ENCODE assay signal across 28 mouse cellular contexts in the genomic region with DNA sequence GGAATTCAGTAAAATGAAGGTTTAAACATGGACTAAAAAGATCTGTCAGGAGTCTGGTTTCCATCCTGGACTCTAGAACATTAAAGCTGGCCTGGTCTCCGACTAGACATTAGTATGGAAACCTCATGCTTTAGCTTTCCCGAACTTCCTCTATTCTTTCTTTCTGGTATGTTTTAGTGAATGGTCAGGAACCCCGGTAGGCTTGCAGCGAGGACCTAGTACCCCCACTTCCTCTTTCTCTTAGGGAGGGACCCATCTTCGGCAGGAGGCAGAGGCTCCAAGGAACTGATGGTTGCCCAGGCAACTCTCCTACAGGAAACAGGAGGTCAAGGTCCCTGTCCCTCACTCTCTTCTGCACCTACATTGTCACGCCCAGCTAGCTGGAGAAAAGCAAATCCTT. TPM values are rescaled to one million over a fixed set of nuclear protein-coding genes. Genes with fewer than 3 reads are reported as not detected.
DNase-seq lines count a peak whose midpoint lies in the region; ATAC-seq and TF ChIP-seq lines count a peak whose summit lies in the region.
"Had no signal": no experiment of that assay in that cellular context is flagged by ENCODE, and none has a peak within 500 bp of the region (broad histone marks: within the 10 kb centered on the region; RNA-seq: fewer than 3 reads in every experiment).

No protein-coding gene starts in this region.

- no peaks in the 10 kb centered on the region; the same call in 1 of the 2 replicates for H3K79me2 ChIP-seq in heart, adult 2 months (replicated peaks; ENCODE audit: control insufficient read depth, insufficient read depth, low read length)
- no peaks in the 10 kb centered on the region for H3K79me2 ChIP-seq in MEL (ENCODE audit: control insufficient read depth, insufficient read depth, low read length, poor library complexity)

- H3K27me3 ChIP-seq in heart, adult 2 months (ENCODE audit: control insufficient read depth, insufficient read depth, low read length): no peaks in the 10 kb centered on the region
- H3K27me3 ChIP-seq in MEL (ENCODE audit: control insufficient read depth in 1 of 2, insufficient read depth in 2 of 2, low read length in 2 of 2): no peaks in the 10 kb centered on the region
- H3K27me3 ChIP-seq: embryonic facial prominence, embryonic 15.5 days; forebrain, embryonic 12.5 days; heart, embryonic 12.5 days; limb, embryonic 13.5 days; lung, embryonic 15.5 days; Patski had no signal

- peaks cover 2% of the 10 kb centered on the region for H3K4me1 ChIP-seq in heart, adult 2 months (ENCODE audit: control insufficient read depth, insufficient read depth, low read length)
- peaks cover 0 to 12% of the 10 kb centered on the region in 2 experiments; a peak in 2 of 4 replicates for H3K4me1 ChIP-seq in MEL (ENCODE audit: control insufficient read depth in 1 of 2, insufficient read depth in 2 of 2, low read length in 2 of 2)
- H3K4me1 ChIP-seq: forebrain, embryonic 12.5 days had no signal

- peak; percentile 9 to 15; a peak in 1 of 4 replicates for ATAC-seq in hematopoietic stem cell, adult 5-6 weeks (replicated peaks in 1 of 2; ENCODE audit: insufficient read depth in 1 of 2, low FRiP score in 2 of 2, low TSS enrichment in 1 of 2, low read depth in 1 of 2, poor library complexity in 2 of 2, severe bottlenecking in 2 of 2)
- ATAC-seq: CD4-positive, CD25-positive, alpha-beta regulatory T cell, adult 4 months; forebrain, postnatal 0 days; intestine, postnatal 0 days; Patski had no signal

- no peak for TF ChIP-seq EP300 in heart, adult 2 months (IDR thresholded peaks at IDR 0.05; ENCODE audit: insufficient read depth, low read depth, low read length)
- TF ChIP-seq EP300 in MEL (IDR thresholded peaks at IDR 0.05; ENCODE audit: low read depth in 1 of 2, low read length in 2 of 2): 0 out of 4 replicates have a peak, but pooled peaks of 1 of the 2 experiments have one; percentile 30

- H3K9ac ChIP-seq in heart, adult 2 months (ENCODE audit: low read depth, low read length): no peak overlapping the region
- H3K9ac ChIP-seq in MEL (ENCODE audit: control insufficient read depth, low read depth, low read length, poor library complexity, severe bottlenecking): peak overlapping the region; percentile 5; the same call in 1 of the 2 replicates
- H3K9ac ChIP-seq: embryonic facial prominence, embryonic 15.5 days; forebrain, embryonic 12.5 days; forebrain, postnatal 0 days; heart, embryonic 12.5 days; hindbrain, embryonic 14.5 days; limb, embryonic 13.5 days; lung, embryonic 15.5 days had no signal

- TF ChIP-seq CTCF in heart, adult 2 months (IDR thresholded peaks at IDR 0.05): no peak
- TF ChIP-seq CTCF in MEL (IDR thresholded peaks at IDR 0.05 in 2 of 3, conservative IDR thresholded peaks at IDR 0.05 in 1 of 3; ENCODE audit: control insufficient read depth in 1 of 3, insufficient read depth in 1 of 3, low read depth in 2 of 3, low read length in 3 of 3, poor library complexity in 1 of 3, severe bottlenecking in 1 of 3): no peak

- H3K9me3 ChIP-seq in MEL (replicated peaks; ENCODE audit: insufficient read depth, low read length): no peaks in the 10 kb centered on the region
- H3K9me3 ChIP-seq: embryonic facial prominence, embryonic 10.5 days; embryonic facial prominence, embryonic 15.5 days; forebrain, embryonic 12.5 days; heart, embryonic 12.5 days; limb, embryonic 13.5 days; lung, embryonic 15.5 days had no signal

- 58% methylated on average over 6 of the region's 6 CpGs for WGBS in heart, adult 2 months

- TF ChIP-seq POLR2A in heart, adult 2 months (IDR thresholded peaks at IDR 0.05; ENCODE audit: insufficient read depth, low read depth, low read length): no peak
- no peak for TF ChIP-seq POLR2A in MEL (IDR thresholded peaks at IDR 0.05; ENCODE audit: control insufficient read depth in 1 of 2, insufficient read depth in 1 of 2, low read depth in 1 of 2, low read length in 2 of 2, poor library complexity in 1 of 2)

- DNase-seq in heart, adult 11 months: peak; percentile 92
- no peak for DNase-seq in heart, adult 2 months
- peak; percentile 78 for DNase-seq in MEL (ENCODE audit: low read depth, low spot score)
- DNase-seq in spleen, postnatal 14 days (ENCODE audit: low spot score in 2 of 2): no peak
- DNase-seq in thymus, postnatal 25 days: no peak
- DNase-seq in right cerebral cortex, adult 2 months (ENCODE audit: low spot score in 2 of 2): no peak
- DNase-seq: adrenal gland, postnatal 36 days; cerebellum, adult 18-20 months; cerebellum, postnatal 14 days; forebrain, postnatal 0 days; gastrocnemius, postnatal 10 days; heart, adult 18-20 months; heart, postnatal 4 days; kidney, postnatal 14 days; lung, postnatal 4 days; midbrain, embryonic 14.5 days had no signal

- intact Hi-C loops in heart, adult 2 months (cut with DNase I): loop anchor here (2.0 kb wide), 1 partner anchor 33 kb away; no protein-coding TSS in a partner anchor

- H3K36me3 ChIP-seq in heart, adult 2 months (ENCODE audit: control insufficient read depth, insufficient read depth, low read length): no peaks in the 10 kb centered on the region
- peaks cover 0 to 10% of the 10 kb centered on the region in 2 experiments; a peak in 2 of 4 replicates for H3K36me3 ChIP-seq in MEL (ENCODE audit: control insufficient read depth in 1 of 2, insufficient read depth in 2 of 2, low read length in 2 of 2)
- H3K36me3 ChIP-seq: embryonic facial prominence, embryonic 10.5 days; embryonic facial prominence, embryonic 15.5 days; forebrain, embryonic 12.5 days; heart, embryonic 12.5 days; limb, embryonic 13.5 days; lung, embryonic 15.5 days had no signal

- no peak for TF ChIP-seq RAD21 in MEL (IDR thresholded peaks at IDR 0.05; ENCODE audit: low read depth, low read length)

- H3K27ac ChIP-seq in heart, adult 2 months: no peak overlapping the region
- no peak overlapping the region; the same call in 1 of the 2 replicates for H3K27ac ChIP-seq in MEL (ENCODE audit: control insufficient read depth, low read depth, low read length)
- H3K27ac ChIP-seq: embryonic facial prominence, embryonic 10.5 days; embryonic facial prominence, embryonic 15.5 days; forebrain, embryonic 12.5 days; hindbrain, embryonic 14.5 days; left cerebral cortex, adult 2 months; limb, embryonic 13.5 days; lung, embryonic 15.5 days had no signal

- H3K4me3 ChIP-seq in heart, adult 2 months: no peak overlapping the region
- no peak overlapping the region for H3K4me3 ChIP-seq in MEL (ENCODE audit: control insufficient read depth in 1 of 2, insufficient read depth in 1 of 2, low read depth in 2 of 2, low read length in 2 of 2)
- H3K4me3 ChIP-seq: embryonic facial prominence, embryonic 10.5 days; embryonic facial prominence, embryonic 15.5 days; forebrain, embryonic 12.5 days; heart, embryonic 12.5 days; left cerebral cortex, adult 2 months; limb, embryonic 13.5 days; lung, embryonic 15.5 days had no signal

TF ChIP-seq in MEL, 35 proteins besides CTCF, POLR2A, EP300 and RAD21:
- peak; percentile 61; the same call in 1 of the 2 replicates for TF ChIP-seq ELF1 (IDR thresholded peaks at IDR 0.05; ENCODE audit: low read depth, low read length)
- TF ChIP-seq GABPA (IDR thresholded peaks at IDR 0.05; ENCODE audit: low read depth, low read length): no peak
- TF ChIP-seq ZKSCAN1 (IDR thresholded peaks at IDR 0.05; ENCODE audit: low read depth, low read length): no peak
- peak; percentile 22; the same call in 1 of the 2 replicates for TF ChIP-seq SIN3A (IDR thresholded peaks at IDR 0.05; ENCODE audit: low read length)
- no peak for TF ChIP-seq HCFC1 (IDR thresholded peaks at IDR 0.05; ENCODE audit: low read depth, low read length)
- peak; percentile 58; the same call in 1 of the 2 replicates for TF ChIP-seq MYC (IDR thresholded peaks at IDR 0.05; ENCODE audit: low read depth, low read length)
- no peak for TF ChIP-seq NELFE (IDR thresholded peaks at IDR 0.05; ENCODE audit: low read depth, low read length)

RNA-seq across cellular contexts. Expression of gene Filip1l, which starts 43.4 kb away (rescaled TPM):
- 10 to 100 TPM; 35.0 to 36.3 TPM for total RNA-seq in heart, adult 2 months (2021)
- 9.2 and 19.5 TPM in 2 replicates for polyA plus RNA-seq in heart, adult 2 months (2012; rRNA removed)
- total RNA-seq in MEL (2012; rRNA removed): 0.27 and 0.39 TPM in 2 replicates
- 1 to 10 TPM in 1 of 2 experiments, not detected in 1; 1.8 TPM for polyA plus RNA-seq in MEL (2012; ENCODE audit: insufficient read depth in 1 of 2, insufficient read length in 2 of 2, low read depth in 1 of 2, low replicate concordance in 2 of 2, missing spikeins in 1 of 2)
- 3.3 and 6.0 TPM in 2 replicates for total RNA-seq in hematopoietic stem cell, adult 5-6 weeks (2017)

Comparison
In these comparisons a context has a peak if more than half of its experiments do, and no peak if none do; other contexts are left out.
1. DNase-seq: peak in heart, adult 11 months (single experiment) and MEL (single experiment); none in heart, adult 2 months (0 of 2), spleen, postnatal 14 days (0 of 2), thymus, postnatal 25 days (single experiment) and right cerebral cortex, adult 2 months (0 of 2).